Mouse (Mus musculus): ENCODE data around the gene Gm10188.

GRCm38 (mm10) chr1:132199934-132200333, 29.6 kb downstream of the Gm10188 start:
- TF ChIP-seq CTCF (IDR thresholded peaks at IDR 0.05; ENCODE audit: borderline replicate concordance, extremely low read depth, insufficient read depth, insufficient read length) (no peak), POLR2A (IDR thresholded peaks at IDR 0.05; ENCODE audit: borderline replicate concordance, extremely low read depth, insufficient read depth, insufficient read length, poor library complexity, severe bottlenecking) (no peak)
